Mouse (Mus musculus) heart, adult 2 months (tissue): ENCODE measurements around the gene Gm20852. TPM values are rescaled to one million over a fixed set of nuclear protein-coding genes. Genes with fewer than 3 reads are reported as not detected.
"Not testable (repeated sequence)": the region's sequence is repeated elsewhere in the genome, so short reads cannot be mapped to it uniquely, and the experiment has no call there.

Source experiments
- DNase-seq, 2 experiments: peaks; one replicate each; pipeline ENCODE4 v3.0.0; 2021
- H3K27ac ChIP-seq: fragments of 200-600 bp; 2 replicates; pipeline ENCODE4 v1.8.1; 2022
- H3K27me3 ChIP-seq: fragments of 200-500 bp; 2 replicates; pipeline ENCODE4 v1.6.1; 2012; ENCODE audit warnings: mild to moderate bottlenecking, low read length, inconsistent platforms, mixed read lengths; ENCODE audit not compliant: control insufficient read depth, insufficient read depth
- H3K36me3 ChIP-seq: fragments of 200-500 bp; 2 replicates; pipeline ENCODE4 v1.6.1; 2012; ENCODE audit warnings: low read length, inconsistent platforms; ENCODE audit not compliant: control insufficient read depth, insufficient read depth
- H3K4me1 ChIP-seq: fragments of 200-500 bp; 2 replicates; pipeline ENCODE4 v1.6.1; 2011; ENCODE audit warnings: low read length; ENCODE audit not compliant: control insufficient read depth, insufficient read depth
- H3K4me3 ChIP-seq: fragments of 200-600 bp; 2 replicates; pipeline ENCODE4 v1.8.1; 2022
- H3K79me2 ChIP-seq: fragments of 200-500 bp; replicated peaks from 2 replicates; pipeline ENCODE4 v1.6.1; 2012; ENCODE audit warnings: mild to moderate bottlenecking, inconsistent platforms, low read length, moderate library complexity, mixed read lengths; ENCODE audit not compliant: control insufficient read depth, insufficient read depth
- H3K9ac ChIP-seq: fragments of 200-500 bp; 2 replicates; pipeline ENCODE4 v1.6.1; 2012; ENCODE audit warnings: low read depth, mild to moderate bottlenecking, control low read depth, inconsistent platforms, low read length, mixed read lengths
- WGBS: fragments of 180-500 bp; shearing (Covaris S2); methylation state at CpG from one replicate; pipeline ENCODE4 v1.1.7; 2018; 5-methylcytosine and 5-hydroxymethylcytosine counted together
- intact Hi-C: fragments of 180-260 bp; cut with DNase I; formaldehyde crosslinking; loops from one replicate; pipeline ENCODE4 v1.15.1; 2025
- long read RNA-seq: library from polyadenylated mRNA; stranded (forward); transcript quantifications from one replicate; pipeline ENCODE4 v2.0.0, GENCODE M21; 2021
- polyA plus RNA-seq: library from polyadenylated mRNA; depleted of rRNA; stranded (reverse); fragments of >200 nt; gene quantifications from 2 replicates; pipeline ENCODE4 v1.2.3, GENCODE M21; 2012; rRNA removed
- total RNA-seq, 2 experiments: library from RNA; stranded (reverse); gene quantifications; 2 replicates each; pipeline ENCODE4 v1.2.3; 2021

The Gm20852 gene
- total RNA-seq, result not detected
- polyA plus RNA-seq, result not detected in 2 replicates
- long read RNA-seq, result 0 reads

GRCm38 (mm10) chrY:66742023-66742422 is at the start of gene Gm20852:
Gene Gm20852, minus strand, starts transcription at chrY:66742123.
- DNase-seq, intact Hi-C loops: not testable (repeated sequence)

More at GRCm38 (mm10) chrY:66742023-66742422, at the start of gene Gm20852:
- not testable (repeated sequence) for H3K4me1 ChIP-seq, H3K4me3 ChIP-seq, H3K79me2 ChIP-seq, H3K36me3 ChIP-seq, H3K9ac ChIP-seq, H3K27me3 ChIP-seq, H3K27ac ChIP-seq
- WGBS, result no CpG with 5 or more reads among the region's 4 CpGs
